Mouse (Mus musculus) bone marrow, adult 2 months (tissue): ENCODE measurements around the gene Wdr45. TPM values are rescaled to one million over a fixed set of nuclear protein-coding genes. Genes with fewer than 3 reads are reported as not detected.
A peak's percentile ranks its signal among the peaks of the same experiment; 100 is the strongest.

Source experiments
- H3K27ac ChIP-seq: fragments of 200-500 bp; 2 replicates; pipeline ENCODE4 v1.5.1; 2012; ENCODE audit warnings: low read depth, mild to moderate bottlenecking, control low read depth, inconsistent platforms, low read length; ENCODE audit not compliant: control insufficient read depth, poor library complexity, insufficient read depth
- H3K4me1 ChIP-seq: fragments of 200-500 bp; 2 replicates; pipeline ENCODE4 v1.6.1; 2011; ENCODE audit warnings: low read length; ENCODE audit not compliant: control insufficient read depth, insufficient read depth
- H3K4me3 ChIP-seq: fragments of 200-500 bp; replicated peaks from 2 replicates; pipeline ENCODE3; 2011; ENCODE audit warnings: mild to moderate bottlenecking, low read depth, low read length, control low read depth; ENCODE audit not compliant: control insufficient read depth
- CTCF ChIP-seq: fragments of 200-500 bp; IDR thresholded peaks from 2 replicates; pipeline ENCODE4 v1.5.1; 2011; ENCODE audit warnings: low read length, control low read depth; ENCODE audit not compliant: control insufficient read depth, insufficient read depth
- POLR2A ChIP-seq: fragments of 200-500 bp; IDR thresholded peaks from 2 replicates; pipeline ENCODE4 v1.6.1; 2011; ENCODE audit warnings: low read depth, mild to moderate bottlenecking, control low read depth, low read length, borderline replicate concordance; ENCODE audit not compliant: control insufficient read depth
- WGBS: fragments of 180-500 bp; shearing (Covaris S2); methylation state at CpG from one replicate; pipeline ENCODE4 v1.1.7; 2018; 5-methylcytosine and 5-hydroxymethylcytosine counted together
- polyA plus RNA-seq: library from polyadenylated mRNA; stranded (reverse); fragments of >200 nt; gene quantifications from 2 replicates; pipeline ENCODE4 v1.2.4, GENCODE M21; 2011; ENCODE audit warnings: low replicate concordance; ENCODE audit not compliant: missing spikeins, insufficient read depth, insufficient read length

The Wdr45 gene
- polyA plus RNA-seq, 1 experiment: 91.1 TPM

GRCm38 (mm10) chrX:7674284-7675000 lies 39.7 kb upstream of the Wdr45 start:
- peak overlapping the region; percentile 87 for H3K27ac ChIP-seq
- peak overlapping the region; percentile 68 for H3K4me3 ChIP-seq
- H3K4me1 ChIP-seq: peaks cover 3% of the 10 kb centered on the region
- 19% methylated on average over 28 of the region's 28 CpGs for WGBS
- TF ChIP-seq CTCF (no peak), POLR2A (no peak)

DNA sequence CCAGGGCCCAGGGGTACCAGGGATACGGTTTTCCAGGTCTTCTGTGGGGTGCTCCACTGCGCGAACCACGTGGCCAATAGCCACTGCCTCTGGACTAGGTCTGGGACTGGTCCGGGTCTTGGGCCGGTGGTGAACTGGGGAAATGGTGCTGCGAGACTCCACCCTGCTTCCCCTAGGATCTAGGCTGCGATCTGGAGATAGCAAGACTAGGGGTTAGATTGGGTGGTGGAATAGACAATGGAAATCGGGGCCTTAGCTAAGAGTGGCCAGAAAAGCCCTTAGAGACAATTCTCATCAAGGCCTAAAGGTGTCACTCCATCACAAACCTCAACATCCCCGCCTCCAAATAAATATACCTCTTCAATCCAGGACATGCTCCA lies 39.1 kb upstream of the Wdr45 start:
- Histone ChIP-seq H3K4me1 (peaks cover 3% of the 10 kb centered on the region), H3K27ac (peak overlapping the region; percentile 87), H3K4me3 (peak overlapping the region; percentile 68)
- TF ChIP-seq CTCF (no peak), POLR2A (no peak)
- 11% methylated on average over 10 of the region's 10 CpGs for WGBS

- no peak overlapping the region for H3K4me3 ChIP-seq
- 18% methylated on average over 3 of the region's 3 CpGs for WGBS
- no peak for TF ChIP-seq CTCF
- no peak for TF ChIP-seq POLR2A
- no peak overlapping the region for H3K27ac ChIP-seq
- no peaks in the 10 kb centered on the region; the same call in 1 of the 2 replicates for H3K4me1 ChIP-seq
Observed at GRCm38 (mm10) chrX:7678986-7679385, 35.1 kb upstream of the Wdr45 start.

GRCm38 (mm10) chrX:7679405-7680056 lies 34.6 kb upstream of the Wdr45 start:
- 14% methylated on average over 27 of the region's 27 CpGs for whole genome bisulfite sequencing
- H3K27ac ChIP-seq: no peak overlapping the region; the same call in 1 of the 2 replicates
- peak; percentile 67 for TF ChIP-seq CTCF
- no peak for TF ChIP-seq POLR2A
- H3K4me3 ChIP-seq: peak overlapping the region; percentile 37
- H3K4me1 ChIP-seq: no peaks in the 10 kb centered on the region; the same call in 1 of the 2 replicates

- 22% methylated on average over 11 of the region's 12 CpGs for WGBS
- no peak for TF ChIP-seq CTCF
- no peak for TF ChIP-seq POLR2A
- H3K27ac ChIP-seq: no peak overlapping the region
- H3K4me1 ChIP-seq: no peaks in the 10 kb centered on the region; the same call in 1 of the 2 replicates
- H3K4me3 ChIP-seq: no peak overlapping the region
Observed at GRCm38 (mm10) chrX:7680057-7680412, 34.1 kb upstream of the Wdr45 start.

GRCm38 (mm10) chrX:7680864-7681263 lies 33.3 kb upstream of the Wdr45 start, which contains the start of gene Magix:
TSS of gene Magix (minus strand) at chrX:7681251.
- Histone ChIP-seq H3K27ac (no peak within 1 kb of the TSS), H3K4me3 (no peak within 1 kb of the TSS), H3K4me1 (no peaks in the 10 kb centered on the region; the same call in 1 of the 2 replicates)
- TF ChIP-seq CTCF (no peak), POLR2A (no peak)
- 84% methylated on average over 14 of the region's 14 CpGs for WGBS

- 84% methylated on average over 2 of the region's 2 CpGs for WGBS
- Histone ChIP-seq H3K27ac (no peak overlapping the region), H3K4me3 (no peak overlapping the region), H3K4me1 (no peaks in the 10 kb centered on the region)
- TF ChIP-seq CTCF: no peak
- TF ChIP-seq POLR2A: no peak
Observed at GRCm38 (mm10) chrX:7688321-7688720, 25.8 kb upstream of the Wdr45 start.

GRCm38 (mm10) chrX:7690486-7690885 lies 23.6 kb upstream of the Wdr45 start:
- H3K27ac ChIP-seq: no peak overlapping the region
- no peak overlapping the region for H3K4me3 ChIP-seq
- H3K4me1 ChIP-seq: no peaks in the 10 kb centered on the region
- TF ChIP-seq CTCF (no peak), POLR2A (no peak)
- WGBS: 69% methylated on average over 3 of the region's 3 CpGs

DNA sequence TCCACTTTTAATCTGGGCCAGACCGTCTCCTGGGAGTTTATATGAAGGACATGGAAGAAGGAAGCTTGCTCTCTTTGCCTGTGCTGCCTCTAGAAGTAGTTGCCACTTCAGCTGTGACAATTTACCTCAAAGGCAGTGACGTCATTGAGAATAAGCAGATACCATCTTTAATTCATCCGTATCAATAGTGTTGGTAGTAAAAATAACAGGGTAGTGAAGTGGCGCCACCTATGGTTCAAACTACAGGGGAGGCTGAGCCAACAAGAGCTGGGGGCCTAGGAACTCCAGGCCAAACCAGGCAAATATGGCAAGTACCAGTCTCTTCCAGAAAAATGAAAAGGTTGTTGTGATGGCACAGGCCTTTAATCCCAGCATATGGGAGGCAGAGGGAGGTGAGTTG lies 21.3 kb upstream of the Wdr45 start:
- no peaks in the 10 kb centered on the region for H3K4me1 ChIP-seq
- no peak overlapping the region for H3K4me3 ChIP-seq
- TF ChIP-seq CTCF (peak; percentile 36; the same call in 1 of the 2 replicates), POLR2A (no peak)
- no peak overlapping the region for H3K27ac ChIP-seq
- 30% methylated on average over 4 of the region's 4 CpGs for WGBS
